Comparison of ENCODE assay signal across 35 mouse cellular contexts in the genomic region with DNA sequence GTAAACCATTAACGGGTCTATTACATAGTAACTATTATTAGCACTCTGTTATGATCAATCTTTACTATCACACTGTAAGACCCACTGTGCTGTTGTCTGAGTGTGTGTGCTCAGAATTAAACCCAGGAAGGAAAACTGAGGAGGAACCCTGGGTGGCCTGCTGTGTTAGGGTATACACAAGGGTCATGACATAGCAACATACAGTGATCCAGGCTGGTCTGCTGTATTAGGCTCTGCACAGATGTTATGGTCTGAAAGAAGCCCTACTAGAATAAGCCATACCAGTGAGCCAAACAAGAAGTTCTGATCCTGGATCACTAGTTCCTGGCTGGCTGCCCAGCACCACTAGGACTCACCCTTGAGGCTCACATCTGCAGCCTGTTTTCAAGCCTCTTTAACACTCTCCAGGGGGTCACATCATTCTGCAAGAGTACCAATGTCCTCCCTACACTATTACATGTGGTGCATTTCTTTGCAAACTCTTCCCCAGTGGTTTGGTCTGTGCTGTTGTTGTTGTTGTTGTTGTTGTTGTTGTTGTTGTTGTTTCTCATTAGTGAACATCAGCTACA. TPM values are rescaled to one million over a fixed set of nuclear protein-coding genes. Genes with fewer than 3 reads are reported as not detected.
DNase-seq lines count a peak whose midpoint lies in the region; ATAC-seq and TF ChIP-seq lines count a peak whose summit lies in the region.
"Had no signal": no experiment of that assay in that cellular context is flagged by ENCODE, and none has a peak within 500 bp of the region (broad histone marks: within the 10 kb centered on the region; RNA-seq: fewer than 3 reads in every experiment).

No protein-coding gene starts in this region.

- H3K4me2 ChIP-seq in embryonic facial prominence, embryonic 14.5 days (ENCODE audit: low read depth, low read length) = no peak overlapping the region
- no peak overlapping the region for H3K4me2 ChIP-seq in kidney, embryonic 16.5 days (replicated peaks; ENCODE audit: low read depth, low read length)
- H3K4me2 ChIP-seq in kidney, embryonic 14.5 days (replicated peaks; ENCODE audit: low read depth, low read length) = no peak overlapping the region
- H3K4me2 ChIP-seq in lung, embryonic 14.5 days = no peak overlapping the region
- H3K4me2 ChIP-seq: embryonic facial prominence, embryonic 13.5 days; heart, embryonic 15.5 days; hindbrain, embryonic 12.5 days; limb, embryonic 13.5 days; liver, embryonic 12.5 days; midbrain, embryonic 15.5 days; neural tube, embryonic 15.5 days had no signal

- H3K9me3 ChIP-seq in embryonic facial prominence, embryonic 14.5 days (ENCODE audit: control insufficient read depth, low read length) = no peaks in the 10 kb centered on the region
- no peaks in the 10 kb centered on the region for H3K9me3 ChIP-seq in embryonic facial prominence, embryonic 10.5 days
- no peaks in the 10 kb centered on the region for H3K9me3 ChIP-seq in kidney, embryonic 16.5 days (ENCODE audit: low read length)
- H3K9me3 ChIP-seq in kidney, embryonic 14.5 days (ENCODE audit: control insufficient read depth, low read length) = no peaks in the 10 kb centered on the region
- H3K9me3 ChIP-seq in lung, embryonic 14.5 days (ENCODE audit: low read depth, low read length) = no peaks in the 10 kb centered on the region
- H3K9me3 ChIP-seq: embryonic facial prominence, embryonic 13.5 days; G1E; heart, embryonic 10.5 days; heart, embryonic 15.5 days; hindbrain, embryonic 12.5 days; limb, embryonic 13.5 days; liver, embryonic 12.5 days; midbrain, embryonic 15.5 days; neural tube, embryonic 15.5 days had no signal

- H3K27ac ChIP-seq in embryonic facial prominence, embryonic 14.5 days (replicated peaks; ENCODE audit: low read depth, low read length) = no peak overlapping the region
- no peak overlapping the region for H3K27ac ChIP-seq in embryonic facial prominence, embryonic 10.5 days (replicated peaks)
- H3K27ac ChIP-seq in kidney, embryonic 16.5 days (ENCODE audit: low read length) = no peak overlapping the region
- H3K27ac ChIP-seq in kidney, embryonic 14.5 days (ENCODE audit: low read depth, low read length) = no peak overlapping the region
- no peak overlapping the region for H3K27ac ChIP-seq in lung, embryonic 14.5 days (ENCODE audit: low read depth)
- H3K27ac ChIP-seq: heart, embryonic 10.5 days; heart, embryonic 15.5 days; hindbrain, embryonic 12.5 days; hindbrain, postnatal 0 days; limb, embryonic 13.5 days; liver, embryonic 12.5 days; macrophage; midbrain, embryonic 15.5 days; neural tube, embryonic 15.5 days had no signal

- no peaks in the 10 kb centered on the region for H3K27me3 ChIP-seq in embryonic facial prominence, embryonic 14.5 days (replicated peaks; ENCODE audit: control insufficient read depth, insufficient read depth, low read length)
- H3K27me3 ChIP-seq in embryonic facial prominence, embryonic 10.5 days (replicated peaks; ENCODE audit: low read depth, poor library complexity, severe bottlenecking) = no peaks in the 10 kb centered on the region
- H3K27me3 ChIP-seq in kidney, embryonic 16.5 days (ENCODE audit: insufficient read depth, low read length) = no peaks in the 10 kb centered on the region
- H3K27me3 ChIP-seq in kidney, embryonic 14.5 days (ENCODE audit: control insufficient read depth, insufficient read depth, low read length) = no peaks in the 10 kb centered on the region
- no peaks in the 10 kb centered on the region for H3K27me3 ChIP-seq in lung, embryonic 14.5 days (ENCODE audit: insufficient read depth, low read length)
- H3K27me3 ChIP-seq: embryonic facial prominence, embryonic 13.5 days; heart, embryonic 15.5 days; hindbrain, embryonic 12.5 days; limb, embryonic 13.5 days; liver, embryonic 12.5 days; midbrain, embryonic 15.5 days; neural tube, embryonic 15.5 days had no signal

- no peak overlapping the region for H3K4me3 ChIP-seq in embryonic facial prominence, embryonic 14.5 days (ENCODE audit: low read depth, low read length)
- no peak overlapping the region for H3K4me3 ChIP-seq in embryonic facial prominence, embryonic 10.5 days
- H3K4me3 ChIP-seq in kidney, embryonic 16.5 days (ENCODE audit: low read length) = no peak overlapping the region
- no peak overlapping the region for H3K4me3 ChIP-seq in kidney, embryonic 14.5 days (ENCODE audit: low read length)
- no peak overlapping the region for H3K4me3 ChIP-seq in lung, embryonic 14.5 days (ENCODE audit: low read depth, low read length)
- H3K4me3 ChIP-seq: embryonic facial prominence, embryonic 13.5 days; erythroblast, embryonic 14.5 days; heart, embryonic 10.5 days; heart, embryonic 15.5 days; hindbrain, embryonic 12.5 days; limb, embryonic 13.5 days; liver, embryonic 12.5 days; midbrain, embryonic 15.5 days; neural tube, embryonic 15.5 days had no signal

- H3K4me1 ChIP-seq in embryonic facial prominence, embryonic 14.5 days (ENCODE audit: control insufficient read depth, insufficient read depth, low read length) = peaks cover 5% of the 10 kb centered on the region; the same call in 1 of the 2 replicates
- 0 out of 2 replicates have a peak, but pooled peaks cover 3% of the 10 kb centered on the region for H3K4me1 ChIP-seq in embryonic facial prominence, embryonic 10.5 days
- H3K4me1 ChIP-seq in kidney, embryonic 16.5 days (ENCODE audit: insufficient read depth, low read length) = no peaks in the 10 kb centered on the region
- no peaks in the 10 kb centered on the region for H3K4me1 ChIP-seq in kidney, embryonic 14.5 days (ENCODE audit: control insufficient read depth, insufficient read depth, low read length)
- no peaks in the 10 kb centered on the region for H3K4me1 ChIP-seq in lung, embryonic 14.5 days (ENCODE audit: insufficient read depth)
- H3K4me1 ChIP-seq: heart, embryonic 10.5 days; heart, embryonic 15.5 days; hindbrain, embryonic 12.5 days; liver, embryonic 12.5 days; midbrain, embryonic 15.5 days; neural tube, embryonic 15.5 days had no signal

- WGBS in embryonic facial prominence, embryonic 14.5 days = 88% methylated on average over 1 of the region's 1 CpGs
- 91% methylated on average over 1 of the region's 1 CpGs for WGBS in embryonic facial prominence, embryonic 10.5 days
- WGBS in kidney, embryonic 16.5 days = 89% methylated on average over 1 of the region's 1 CpGs
- WGBS in kidney, embryonic 14.5 days = 91% methylated on average over 1 of the region's 1 CpGs
- 70% methylated on average over 1 of the region's 1 CpGs for WGBS in lung, embryonic 14.5 days

- H3K9ac ChIP-seq in embryonic facial prominence, embryonic 14.5 days (ENCODE audit: low read depth, low read length) = no peak overlapping the region
- H3K9ac ChIP-seq in kidney, embryonic 16.5 days (replicated peaks; ENCODE audit: low read length) = no peak overlapping the region
- no peak overlapping the region for H3K9ac ChIP-seq in kidney, embryonic 14.5 days (ENCODE audit: low read depth, low read length)
- H3K9ac ChIP-seq in lung, embryonic 14.5 days = no peak overlapping the region
- H3K9ac ChIP-seq: embryonic facial prominence, embryonic 13.5 days; heart, embryonic 15.5 days; hindbrain, embryonic 12.5 days; limb, embryonic 13.5 days; liver, embryonic 12.5 days; liver, postnatal 0 days; midbrain, embryonic 15.5 days; neural tube, embryonic 15.5 days had no signal

- no peak for TF ChIP-seq CTCF in lung, embryonic 14.5 days (IDR thresholded peaks at IDR 0.05; ENCODE audit: low read depth)

- DNase-seq in embryonic facial prominence, embryonic 14.5 days (ENCODE audit: low spot score) = peak; percentile 61
- no peak for DNase-seq in embryonic facial prominence, embryonic 10.5 days (ENCODE audit: low spot score)
- DNase-seq in lung, embryonic 14.5 days = peak; percentile 20
- no peak for DNase-seq in lung, postnatal 4 days
- no peak for DNase-seq in layer of hippocampus, postnatal 10 days (ENCODE audit: low spot score in 2 of 2)
- DNase-seq: adrenal gland, postnatal 14 days; cerebellum, adult 11 months; cerebellum, adult 9-10 months; cerebellum, postnatal 36 days; embryo, embryonic 11 days; heart, adult 11 months; layer of hippocampus, adult 9-11 months; liver, postnatal 0 days; retina, postnatal 1 day; right cerebral cortex, postnatal 14 days; thymus, postnatal 14 days had no signal

- no peak for ATAC-seq in embryonic facial prominence, embryonic 14.5 days (ENCODE audit: low read depth)
- ATAC-seq in kidney, embryonic 16.5 days (ENCODE audit: low FRiP score, low TSS enrichment) = peak; percentile 51; the same call in 1 of the 2 replicates
- no peak for ATAC-seq in kidney, embryonic 14.5 days (ENCODE audit: low FRiP score, low TSS enrichment)
- ATAC-seq in lung, embryonic 14.5 days (ENCODE audit: insufficient read depth) = no peak
- ATAC-seq: forebrain, embryonic 16.5 days; hindbrain, postnatal 0 days; intestine, postnatal 0 days; liver, embryonic 12.5 days; liver, postnatal 0 days; lung, postnatal 0 days; midbrain, embryonic 15.5 days had no signal

- H3K36me3 ChIP-seq in embryonic facial prominence, embryonic 14.5 days (ENCODE audit: control insufficient read depth, insufficient read depth, low read length) = no peaks in the 10 kb centered on the region
- H3K36me3 ChIP-seq in embryonic facial prominence, embryonic 10.5 days (replicated peaks) = no peaks in the 10 kb centered on the region
- no peaks in the 10 kb centered on the region for H3K36me3 ChIP-seq in kidney, embryonic 16.5 days (ENCODE audit: insufficient read depth, low read length)
- H3K36me3 ChIP-seq in kidney, embryonic 14.5 days (ENCODE audit: control insufficient read depth, insufficient read depth, low read length) = no peaks in the 10 kb centered on the region
- no peaks in the 10 kb centered on the region for H3K36me3 ChIP-seq in lung, embryonic 14.5 days (ENCODE audit: insufficient read depth)
- H3K36me3 ChIP-seq: embryonic facial prominence, embryonic 13.5 days; G1E; heart, embryonic 10.5 days; heart, embryonic 15.5 days; hindbrain, embryonic 12.5 days; limb, embryonic 13.5 days; liver, embryonic 12.5 days; midbrain, embryonic 15.5 days; neural tube, embryonic 15.5 days had no signal

RNA-seq across cellular contexts. Expression of gene Ch25h, which starts 13.4 kb away (rescaled TPM):
- polyA plus RNA-seq in embryonic facial prominence, embryonic 14.5 days (2014; fragmentation: Nextera tagmentation; extraction: Ambion mirVana) = 7.3 and 11.5 TPM in 2 replicates
- 0.25 and 0.72 TPM in 2 replicates for polyA plus RNA-seq in embryonic facial prominence, embryonic 10.5 days (2016; fragmentation: Nextera tagmentation; extraction: Ambion mirVana)
- polyA plus RNA-seq in kidney, embryonic 16.5 days (2015; fragmentation: Nextera tagmentation; extraction: Ambion mirVana) = 2.2 and 2.7 TPM in 2 replicates
- 1.4 and 2.1 TPM in 2 replicates for polyA plus RNA-seq in kidney, embryonic 14.5 days (2014; fragmentation: Nextera tagmentation; extraction: Ambion mirVana)
- polyA plus RNA-seq in lung, embryonic 14.5 days (2014; fragmentation: Nextera tagmentation; extraction: Ambion mirVana) = 0.14 and 0.43 TPM in 2 replicates
- under 1 TPM; 0.47 to 0.53 TPM for total RNA-seq in layer of hippocampus, postnatal 10 days (2021)
- total RNA-seq: adrenal gland, postnatal 14 days; gastrocnemius, adult 8-10 months; megakaryocyte-erythroid progenitor cell, adult 5-6 weeks had no signal
- polyA plus RNA-seq: erythroblast, embryonic 14.5 days; G1E; macrophage had no signal

Comparison
In these comparisons a context has a peak if more than half of its experiments do, and no peak if none do; other contexts are left out.
1. DNase-seq: peak in embryonic facial prominence, embryonic 14.5 days (single experiment) and lung, embryonic 14.5 days (single experiment); none in embryonic facial prominence, embryonic 10.5 days (single experiment), lung, postnatal 4 days (0 of 2) and layer of hippocampus, postnatal 10 days (0 of 2).